17 mouse cellular contexts compared by ENCODE assay signal in genomic region chr11:79057809-79058208, GRCm38 (mm10).
A peak's percentile ranks its signal among the peaks of the same experiment; 100 is the strongest.
DNase-seq lines count a peak whose midpoint lies in the region; ATAC-seq lines count a peak whose summit lies in the region.
"Had no signal": no experiment of that assay in that cellular context is flagged by ENCODE, and none has a peak within 500 bp of the region (broad histone marks: within the 10 kb centered on the region; RNA-seq: fewer than 3 reads in every experiment).

No protein-coding gene starts in this region.

- H3K4me3 ChIP-seq in heart, embryonic 12.5 days = no peak overlapping the region
- no peak overlapping the region for H3K4me3 ChIP-seq in midbrain, embryonic 10.5 days
- H3K4me3 ChIP-seq in midbrain, embryonic 16.5 days (ENCODE audit: low read depth, low read length) = no peak overlapping the region
- no peak overlapping the region for H3K4me3 ChIP-seq in midbrain, embryonic 14.5 days (replicated peaks; ENCODE audit: low read depth, low read length)
- H3K4me3 ChIP-seq: erythroblast, embryonic 14.5 days; lung, embryonic 15.5 days; neural tube, embryonic 13.5 days had no signal

- DNase-seq in heart, postnatal 10 days = no peak
- peak; percentile 17 for DNase-seq in midbrain, embryonic 10.5 days (ENCODE audit: low spot score)
- peak; percentile 59 for DNase-seq in liver
- DNase-seq in midbrain, embryonic 14.5 days = peak; percentile 39
- no peak for DNase-seq in B cell, adult 2 months
- no peak for DNase-seq in adrenal gland, postnatal 4 days (ENCODE audit: low spot score in 2 of 2)
- DNase-seq: cerebellum, adult 2 months; embryo, embryonic 11 days; kidney, postnatal 14 days; left cerebral cortex, postnatal 4 days; thymus, postnatal 36 days had no signal

- ATAC-seq in heart, embryonic 12.5 days (ENCODE audit: insufficient number of reproducible peaks, low FRiP score) = no peak
- no peak for ATAC-seq in midbrain, embryonic 16.5 days
- no peak for ATAC-seq in midbrain, embryonic 14.5 days (ENCODE audit: low FRiP score, low TSS enrichment)
- ATAC-seq: intestine, postnatal 0 days had no signal

- H3K36me3 ChIP-seq in heart, embryonic 12.5 days = no peaks in the 10 kb centered on the region
- H3K36me3 ChIP-seq in midbrain, embryonic 10.5 days = no peaks in the 10 kb centered on the region
- H3K36me3 ChIP-seq in midbrain, embryonic 16.5 days (ENCODE audit: control insufficient read depth, insufficient read depth, low read length) = no peaks in the 10 kb centered on the region
- no peaks in the 10 kb centered on the region for H3K36me3 ChIP-seq in midbrain, embryonic 14.5 days (ENCODE audit: control insufficient read depth, insufficient read depth, low read length)
- H3K36me3 ChIP-seq: lung, embryonic 15.5 days; neural tube, embryonic 13.5 days had no signal

- H3K27ac ChIP-seq in heart, embryonic 12.5 days (ENCODE audit: poor library complexity, severe bottlenecking) = peak overlapping the region; percentile 81
- peak overlapping the region; percentile 72 for H3K27ac ChIP-seq in midbrain, embryonic 10.5 days (replicated peaks)
- H3K27ac ChIP-seq in midbrain, embryonic 16.5 days (ENCODE audit: low read length) = no peak overlapping the region
- no peak overlapping the region for H3K27ac ChIP-seq in midbrain, embryonic 14.5 days (replicated peaks; ENCODE audit: low read depth, low read length)
- H3K27ac ChIP-seq: lung, embryonic 15.5 days; neural tube, embryonic 13.5 days had no signal

- peaks cover 87% of the 10 kb centered on the region for H3K4me1 ChIP-seq in heart, embryonic 12.5 days (replicated peaks)
- H3K4me1 ChIP-seq in midbrain, embryonic 10.5 days = peaks cover 52% of the 10 kb centered on the region
- H3K4me1 ChIP-seq in midbrain, embryonic 16.5 days (ENCODE audit: control insufficient read depth, insufficient read depth, low read length) = peaks cover 12% of the 10 kb centered on the region
- peaks cover 12% of the 10 kb centered on the region for H3K4me1 ChIP-seq in midbrain, embryonic 14.5 days (ENCODE audit: control insufficient read depth, insufficient read depth, low read length)

- intact Hi-C loops in heart, postnatal 10 days (cut with DNase I) = no loop called here

- no peak overlapping the region for H3K9ac ChIP-seq in heart, embryonic 12.5 days
- H3K9ac ChIP-seq in midbrain, embryonic 16.5 days (ENCODE audit: low read depth, low read length) = no peak overlapping the region
- no peak overlapping the region for H3K9ac ChIP-seq in midbrain, embryonic 14.5 days (replicated peaks; ENCODE audit: low read length)
- H3K9ac ChIP-seq: lung, embryonic 15.5 days; neural tube, embryonic 13.5 days had no signal

- 30% methylated on average over 4 of the region's 4 CpGs for WGBS in heart, embryonic 12.5 days
- WGBS in midbrain, embryonic 10.5 days = 49% methylated on average over 4 of the region's 4 CpGs
- WGBS in midbrain, embryonic 16.5 days = 42% methylated on average over 4 of the region's 4 CpGs
- WGBS in midbrain, embryonic 14.5 days = 47% methylated on average over 4 of the region's 4 CpGs

- no peak overlapping the region for H3K4me2 ChIP-seq in heart, embryonic 12.5 days
- H3K4me2 ChIP-seq in midbrain, embryonic 16.5 days (ENCODE audit: low read length) = no peak overlapping the region
- H3K4me2 ChIP-seq in midbrain, embryonic 14.5 days (ENCODE audit: low read length) = no peak overlapping the region
- H3K4me2 ChIP-seq: lung, embryonic 15.5 days; neural tube, embryonic 13.5 days had no signal

- H3K9me3 ChIP-seq in heart, embryonic 12.5 days (replicated peaks) = no peaks in the 10 kb centered on the region
- H3K9me3 ChIP-seq in midbrain, embryonic 10.5 days (replicated peaks) = no peaks in the 10 kb centered on the region
- no peaks in the 10 kb centered on the region for H3K9me3 ChIP-seq in midbrain, embryonic 16.5 days (replicated peaks; ENCODE audit: control insufficient read depth, low read length, poor library complexity, severe bottlenecking)
- no peaks in the 10 kb centered on the region for H3K9me3 ChIP-seq in midbrain, embryonic 14.5 days (ENCODE audit: control insufficient read depth, low read length)
- H3K9me3 ChIP-seq: lung, embryonic 15.5 days; neural tube, embryonic 13.5 days had no signal

- no peaks in the 10 kb centered on the region for H3K27me3 ChIP-seq in heart, embryonic 12.5 days (replicated peaks)
- no peaks in the 10 kb centered on the region for H3K27me3 ChIP-seq in midbrain, embryonic 10.5 days (ENCODE audit: low read depth, poor library complexity, severe bottlenecking)
- H3K27me3 ChIP-seq in midbrain, embryonic 16.5 days (ENCODE audit: control insufficient read depth, insufficient read depth, low read depth, low read length) = no peaks in the 10 kb centered on the region
- H3K27me3 ChIP-seq in midbrain, embryonic 14.5 days (ENCODE audit: control insufficient read depth, insufficient read depth, low read length) = no peaks in the 10 kb centered on the region
- H3K27me3 ChIP-seq: lung, embryonic 15.5 days; neural tube, embryonic 13.5 days had no signal

Comparison
In these comparisons a context has a peak if more than half of its experiments do, and no peak if none do; other contexts are left out.
1. H3K27ac ChIP-seq: peak in heart, embryonic 12.5 days (single experiment) and midbrain, embryonic 10.5 days (single experiment); none in midbrain, embryonic 16.5 days (single experiment) and midbrain, embryonic 14.5 days (single experiment).
2. DNase-seq: peak in midbrain, embryonic 10.5 days (single experiment), liver (single experiment) and midbrain, embryonic 14.5 days (single experiment); none in heart, postnatal 10 days (0 of 2), B cell, adult 2 months (0 of 2) and adrenal gland, postnatal 4 days (0 of 2).